Mouse (Mus musculus): ENCODE data around the gene Phf19.

DNA sequence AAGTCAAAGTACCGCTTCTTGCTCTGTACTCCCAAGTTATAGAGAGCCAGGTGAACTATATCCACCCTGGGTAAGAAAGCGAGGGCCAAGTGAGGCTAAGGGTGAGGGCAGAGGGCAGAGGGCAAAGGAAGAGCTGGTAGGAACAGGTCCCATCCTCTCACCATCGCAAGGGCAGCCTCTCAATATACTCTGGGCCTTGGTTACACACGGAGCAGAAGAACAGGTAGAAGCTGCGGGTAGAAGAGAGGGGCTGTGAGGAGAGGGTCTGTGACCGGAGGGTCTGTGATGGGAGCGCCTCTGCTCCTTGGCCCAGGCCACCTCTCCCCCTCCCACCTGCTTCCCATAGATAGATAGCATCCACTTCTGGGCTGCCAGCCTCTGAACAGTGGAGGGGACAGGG, 10.6 kb downstream of the Phf19 start:
- TF ChIP-seq EP300 (IDR thresholded peaks at IDR 0.05): no peak
- no peak for TF ChIP-seq CTCF (IDR thresholded peaks at IDR 0.05)
